Mouse (Mus musculus): ENCODE measurements around the gene Gm17409. TPM values are rescaled to one million over a fixed set of nuclear protein-coding genes. Genes with fewer than 3 reads are reported as not detected.

The Gm17409 gene
- polyA plus RNA-seq, 1 experiment from 2014 or later, result not detected

DNA sequence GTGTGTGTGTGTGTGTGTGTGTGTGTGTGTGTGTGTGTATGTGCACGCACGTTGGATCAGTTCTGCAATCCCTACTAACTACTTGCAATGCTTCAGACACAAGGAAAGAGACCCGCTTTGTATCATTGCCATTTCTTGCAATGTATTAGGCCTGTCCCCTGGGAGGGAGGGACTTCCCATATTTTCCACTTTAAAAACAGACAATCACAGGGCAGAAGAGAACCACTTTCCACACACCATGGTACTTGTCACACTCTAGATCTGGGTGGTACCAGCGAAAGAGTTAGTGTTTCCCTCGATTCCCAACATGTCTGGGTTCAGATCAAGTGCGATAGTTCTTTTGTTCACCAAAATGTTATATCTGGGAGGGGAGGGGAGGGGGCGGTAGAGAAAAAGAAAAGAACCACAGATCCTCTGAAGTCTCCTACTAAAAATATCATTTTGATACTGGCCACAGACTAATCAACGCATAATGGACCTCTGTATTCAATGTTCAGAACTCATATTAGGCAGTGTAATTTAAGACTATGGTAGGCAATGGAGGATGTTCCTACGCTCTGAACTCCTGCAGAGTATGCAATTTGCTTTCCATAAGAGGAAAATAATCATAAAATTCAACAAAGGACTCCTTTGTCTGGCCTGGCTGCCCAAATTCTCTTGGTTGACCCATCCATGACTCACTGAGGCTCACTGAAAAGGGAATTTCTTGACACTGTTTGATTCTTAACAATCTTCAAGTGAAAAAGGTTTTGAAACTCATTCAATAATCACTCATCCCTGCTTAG is 35.6 kb downstream of the Gm17409 start:
- Histone ChIP-seq H3K27ac (replicated peaks) (no peak overlapping the region), H3K36me3 (no peaks in the 10 kb centered on the region)
- no peak for ATAC-seq (ENCODE audit: insufficient number of reproducible peaks, low FRiP score, low TSS enrichment, low read depth)

DNA sequence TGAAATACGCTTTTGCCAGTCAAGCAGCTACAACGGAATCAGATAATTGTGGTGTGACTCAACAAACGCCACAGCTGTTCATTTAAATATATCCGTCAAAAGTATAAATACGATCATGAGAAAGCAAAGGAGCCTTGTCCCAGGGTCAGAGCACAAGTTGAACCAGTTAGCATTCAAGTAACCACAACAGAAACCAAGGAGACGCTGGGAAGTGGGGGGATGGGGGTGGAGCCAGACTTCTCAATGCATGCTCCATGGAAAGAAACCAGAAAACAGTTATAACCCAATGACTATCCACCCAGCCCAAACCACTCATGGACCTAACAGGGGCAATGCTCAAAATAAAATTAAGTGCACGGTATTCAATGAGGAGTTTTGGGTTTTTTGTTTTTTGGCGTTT is 40.3 kb downstream of the Gm17409 start:
- 63% methylated on average over 8 of the region's 8 CpGs for WGBS
- Histone ChIP-seq H3K27me3 (no peaks in the 10 kb centered on the region), H3K4me3 (replicated peaks) (no peak overlapping the region), H3K4me1 (peaks cover 25% of the 10 kb centered on the region), H3K4me2 (replicated peaks) (no peak overlapping the region), H3K27ac (replicated peaks) (no peak overlapping the region), H3K36me3 (no peaks in the 10 kb centered on the region), H3K9ac (no peak overlapping the region), H3K9me3 (replicated peaks) (no peaks in the 10 kb centered on the region)
- ATAC-seq (ENCODE audit: insufficient number of reproducible peaks, low FRiP score, low TSS enrichment, low read depth), result no peak

More for the DNA sequence above, 35.6 kb downstream of the Gm17409 start:
- Histone ChIP-seq H3K4me2 (replicated peaks) (no peak overlapping the region), H3K4me3 (replicated peaks) (no peak overlapping the region), H3K27me3 (no peaks in the 10 kb centered on the region), H3K9ac (no peak overlapping the region), H3K4me1 (0 out of 2 replicates have a peak, but pooled peaks cover 12% of the 10 kb centered on the region), H3K9me3 (replicated peaks) (no peaks in the 10 kb centered on the region)
- WGBS, result 80% methylated on average over 9 of the region's 9 CpGs

DNA sequence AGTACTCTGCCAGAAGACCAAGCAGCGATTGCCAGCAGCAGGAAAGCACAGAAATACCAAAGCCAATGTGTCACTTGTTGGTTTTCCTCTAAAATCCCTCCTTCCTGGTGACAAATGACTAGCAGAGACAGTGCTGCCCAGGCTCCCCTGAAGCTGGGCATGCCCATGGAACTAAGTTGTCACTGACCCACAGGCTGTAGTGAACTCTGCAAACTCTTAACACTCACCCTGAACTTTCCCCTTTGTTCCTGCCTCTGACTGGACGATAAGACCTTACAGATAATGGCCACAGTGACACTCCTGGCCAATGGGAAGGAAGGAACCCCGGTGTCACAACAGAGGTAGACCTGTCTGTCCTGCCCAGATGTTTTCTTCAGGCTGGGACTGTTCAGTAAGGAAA is 43.3 kb downstream of the Gm17409 start:
- H3K27me3 ChIP-seq, result no peaks in the 10 kb centered on the region
- no peak for ATAC-seq (ENCODE audit: insufficient number of reproducible peaks, low FRiP score, low TSS enrichment, low read depth)
- H3K27ac ChIP-seq (replicated peaks), result no peak overlapping the region
- H3K4me1 ChIP-seq, result peaks cover 38% of the 10 kb centered on the region
- H3K36me3 ChIP-seq, result no peaks in the 10 kb centered on the region
- 70% methylated on average over 3 of the region's 3 CpGs for WGBS
- H3K4me3 ChIP-seq (replicated peaks), result no peak overlapping the region
- H3K9me3 ChIP-seq (replicated peaks), result no peaks in the 10 kb centered on the region
- H3K4me2 ChIP-seq (replicated peaks), result no peak overlapping the region
- H3K9ac ChIP-seq, result no peak overlapping the region

DNA sequence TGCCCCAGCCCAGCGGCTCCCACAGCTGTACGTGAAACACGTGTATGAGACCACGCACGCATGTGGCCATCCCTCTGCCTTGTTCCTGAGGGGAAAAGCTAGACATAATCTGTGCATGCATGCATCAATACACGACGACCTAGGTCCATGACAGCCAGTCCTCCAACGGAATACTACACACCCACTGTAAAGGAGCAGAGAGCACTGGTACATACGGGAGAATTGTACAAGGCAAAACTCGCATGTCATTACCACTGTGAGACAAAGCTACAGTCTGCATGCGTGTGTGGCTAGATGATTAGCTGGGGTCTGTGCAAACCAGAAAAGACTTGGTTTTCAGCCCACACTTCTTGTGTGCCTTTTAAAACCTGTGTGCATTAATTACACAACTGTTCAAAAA is 44.6 kb downstream of the Gm17409 start:
- Histone ChIP-seq H3K27me3 (no peaks in the 10 kb centered on the region), H3K4me1 (peaks cover 32% of the 10 kb centered on the region), H3K27ac (replicated peaks) (no peak overlapping the region), H3K4me2 (replicated peaks) (no peak overlapping the region), H3K36me3 (no peaks in the 10 kb centered on the region), H3K4me3 (replicated peaks) (no peak overlapping the region), H3K9ac (no peak overlapping the region), H3K9me3 (replicated peaks) (no peaks in the 10 kb centered on the region)
- ATAC-seq (ENCODE audit: insufficient number of reproducible peaks, low FRiP score, low TSS enrichment, low read depth), result no peak
- WGBS, result 89% methylated on average over 11 of the region's 11 CpGs

DNA sequence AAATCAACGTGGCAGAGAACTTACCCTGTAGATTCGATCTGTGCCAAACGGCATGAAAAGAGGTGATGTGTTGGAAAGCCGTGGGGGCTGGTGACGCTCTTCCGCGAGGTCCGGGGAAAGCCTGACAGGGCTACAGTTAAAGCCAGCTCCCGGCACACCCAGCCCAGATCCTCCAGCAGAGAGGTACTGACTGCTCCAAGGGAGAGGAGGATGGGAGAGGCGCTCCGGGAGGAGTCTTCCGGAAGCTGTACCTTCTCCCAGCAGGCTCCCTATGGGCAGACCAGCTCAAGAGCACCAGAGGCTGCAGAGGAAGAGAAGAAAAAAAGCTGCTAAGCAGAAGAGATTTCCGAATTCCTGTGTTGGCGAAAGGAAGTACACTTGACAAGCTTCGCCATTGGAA is 46.1 kb downstream of the Gm17409 start:
- Histone ChIP-seq H3K9ac (no peak overlapping the region), H3K27me3 (no peaks in the 10 kb centered on the region), H3K4me3 (replicated peaks) (no peak overlapping the region), H3K4me2 (replicated peaks) (peak overlapping the region; percentile 11; the same call in 1 of the 2 replicates), H3K9me3 (replicated peaks) (no peaks in the 10 kb centered on the region), H3K27ac (replicated peaks) (peak overlapping the region; percentile 77; the same call in 1 of the 2 replicates), H3K36me3 (no peaks in the 10 kb centered on the region), H3K4me1 (peaks cover 32% of the 10 kb centered on the region)
- WGBS, result 47% methylated on average over 15 of the region's 15 CpGs
- no peak; the same call in 1 of the 2 replicates for ATAC-seq (ENCODE audit: insufficient number of reproducible peaks, low FRiP score, low TSS enrichment, low read depth)

DNA sequence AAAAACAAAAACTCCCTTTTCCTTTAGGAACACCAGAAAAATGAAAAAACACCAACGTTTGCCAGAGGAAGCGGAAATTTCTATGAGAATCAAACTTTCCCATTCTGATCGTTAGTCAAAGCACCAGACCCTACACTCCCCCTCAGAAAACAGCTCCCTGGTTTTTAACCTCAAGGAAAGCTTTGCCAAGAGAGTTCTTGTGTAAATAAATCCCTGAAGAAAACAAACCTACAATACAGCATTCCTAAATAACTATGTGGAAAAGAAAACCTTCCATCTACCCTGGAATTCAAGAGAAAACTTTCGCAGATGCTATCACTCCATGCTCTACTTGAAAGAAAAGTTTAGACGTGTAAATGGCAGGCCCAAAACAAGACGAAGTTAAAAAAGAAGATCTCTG is 47.0 kb downstream of the Gm17409 start:
- Histone ChIP-seq H3K9ac (no peak overlapping the region), H3K4me1 (peaks cover 36% of the 10 kb centered on the region), H3K36me3 (no peaks in the 10 kb centered on the region), H3K27me3 (no peaks in the 10 kb centered on the region), H3K4me2 (replicated peaks) (no peak overlapping the region), H3K9me3 (replicated peaks) (no peaks in the 10 kb centered on the region), H3K27ac (replicated peaks) (peak overlapping the region; percentile 77), H3K4me3 (replicated peaks) (no peak overlapping the region)
- 39% methylated on average over 6 of the region's 6 CpGs for WGBS
- ATAC-seq (ENCODE audit: insufficient number of reproducible peaks, low FRiP score, low TSS enrichment, low read depth), result no peak

DNA sequence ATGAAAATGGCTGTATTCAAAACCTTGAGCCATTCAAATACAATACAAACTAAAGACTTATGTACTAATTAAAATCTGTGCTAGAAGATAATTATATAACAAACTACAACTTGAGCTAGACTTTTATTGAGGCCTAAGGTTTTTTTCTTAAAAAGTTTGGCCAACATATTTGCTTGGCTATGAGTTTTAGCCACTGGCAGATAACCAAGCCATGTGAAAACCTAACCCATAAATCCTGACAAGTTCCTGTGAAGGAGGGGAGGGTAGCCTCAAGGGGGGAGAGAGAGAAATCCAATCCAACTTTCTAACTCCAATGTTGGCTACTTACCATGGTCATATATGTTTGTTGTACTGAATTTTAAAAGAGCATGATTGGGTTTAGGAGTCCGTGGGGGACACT is 48.6 kb downstream of the Gm17409 start:
- Histone ChIP-seq H3K9ac (no peak overlapping the region), H3K27ac (replicated peaks) (no peak overlapping the region), H3K4me3 (replicated peaks) (no peak overlapping the region), H3K4me2 (replicated peaks) (no peak overlapping the region), H3K27me3 (no peaks in the 10 kb centered on the region), H3K9me3 (replicated peaks) (no peaks in the 10 kb centered on the region), H3K4me1 (peaks cover 44% of the 10 kb centered on the region), H3K36me3 (no peaks in the 10 kb centered on the region)
- 77% methylated on average over 1 of the region's 1 CpGs for WGBS
- ATAC-seq (ENCODE audit: insufficient number of reproducible peaks, low FRiP score, low TSS enrichment, low read depth), result no peak

Other genes starting within 250 kb of the Gm17409 start
- gene Acvr1c, start 112.2 kb upstream of the Gm17409 start, polyA plus RNA-seq (2015; fragmentation: Nextera tagmentation; extraction: Ambion mirVana), result 0.31 and 0.35 TPM in 2 replicates
- 9.2 and 10.4 TPM in 2 replicates for gene Acvr1, start 97.0 kb downstream of the Gm17409 start, polyA plus RNA-seq (2015; fragmentation: Nextera tagmentation; extraction: Ambion mirVana)
- 10.3 and 11.0 TPM in 2 replicates for gene Upp2, start 97.2 kb downstream of the Gm17409 start, polyA plus RNA-seq (2015; fragmentation: Nextera tagmentation; extraction: Ambion mirVana)